In genomic region chr3:121428230-121428629, GRCm38 (mm10) we compare ENCODE assay signal across 9 mouse cellular contexts. TPM values are rescaled to one million over a fixed set of nuclear protein-coding genes. Genes with fewer than 3 reads are reported as not detected.
A peak's percentile ranks its signal among the peaks of the same experiment; 100 is the strongest.
DNase-seq lines count a peak whose midpoint lies in the region; ATAC-seq and TF ChIP-seq lines count a peak whose summit lies in the region.
"Had no signal": no experiment of that assay in that cellular context is flagged by ENCODE, and none has a peak within 500 bp of the region (broad histone marks: within the 10 kb centered on the region; RNA-seq: fewer than 3 reads in every experiment).

No protein-coding gene starts in this region.

- no peak for ATAC-seq in kidney, embryonic 16.5 days (ENCODE audit: low FRiP score, low TSS enrichment)
- no peak for ATAC-seq in midbrain, postnatal 0 days (ENCODE audit: low FRiP score)

- no peaks in the 10 kb centered on the region for H3K36me3 ChIP-seq in kidney, embryonic 16.5 days (ENCODE audit: insufficient read depth, low read length)
- H3K36me3 ChIP-seq in midbrain, postnatal 0 days (ENCODE audit: insufficient read depth, low read length), result no peaks in the 10 kb centered on the region

- DNase-seq in frontal cortex, postnatal 36 days (ENCODE audit: low spot score in 2 of 2), result peak; percentile 19 to 23
- no peak for DNase-seq in frontal cortex, postnatal 10 days (ENCODE audit: low spot score in 2 of 2)
- peak; percentile 79 for DNase-seq in ES-CJ7 (ENCODE audit: low read depth, low spot score)
- peak; percentile 31 to 34 for DNase-seq in heart, adult 9 months (ENCODE audit: low spot score in 2 of 2)
- no peak for DNase-seq in midbrain, postnatal 0 days (ENCODE audit: low spot score)
- DNase-seq in layer of hippocampus, postnatal 36 days, result no peak
- DNase-seq in gastrocnemius, postnatal 14 days, result no peak

- peak overlapping the region; percentile 88 for H3K4me3 ChIP-seq in kidney, embryonic 16.5 days (ENCODE audit: low read length)
- peak overlapping the region; percentile 80 for H3K4me3 ChIP-seq in midbrain, postnatal 0 days (ENCODE audit: low read depth, low read length)

- intact Hi-C loops in gastrocnemius, postnatal 14 days (cut with DNase I; ENCODE audit: low total_unique reads), result loop anchor here (5.0 kb wide), 1 partner anchor 69 kb away; no protein-coding TSS in a partner anchor

- peaks cover 33% of the 10 kb centered on the region for H3K4me1 ChIP-seq in kidney, embryonic 16.5 days (ENCODE audit: insufficient read depth, low read length)
- peaks cover 9% of the 10 kb centered on the region; the same call in 1 of the 2 replicates for H3K4me1 ChIP-seq in midbrain, postnatal 0 days (ENCODE audit: insufficient read depth, low read length)

- no peaks in the 10 kb centered on the region for H3K27me3 ChIP-seq in kidney, embryonic 16.5 days (ENCODE audit: insufficient read depth, low read length)
- H3K27me3 ChIP-seq in midbrain, postnatal 0 days (ENCODE audit: insufficient read depth, low read length), result no peaks in the 10 kb centered on the region

- 7% methylated on average over 8 of the region's 8 CpGs for WGBS in kidney, embryonic 16.5 days
- 6% methylated on average over 8 of the region's 8 CpGs for WGBS in midbrain, postnatal 0 days

- no peaks in the 10 kb centered on the region for H3K9me3 ChIP-seq in kidney, embryonic 16.5 days (ENCODE audit: low read length)
- H3K9me3 ChIP-seq in midbrain, postnatal 0 days (ENCODE audit: low read length), result no peaks in the 10 kb centered on the region

- H3K27ac ChIP-seq in kidney, embryonic 16.5 days (ENCODE audit: low read length), result peak overlapping the region; percentile 97
- H3K27ac ChIP-seq in midbrain, postnatal 0 days (ENCODE audit: low read depth, low read length), result peak overlapping the region; percentile 85
- H3K27ac ChIP-seq: macrophage had no signal

- TF ChIP-seq CTCF in midbrain, postnatal 0 days (IDR thresholded peaks at IDR 0.05), result no peak

- peak overlapping the region; percentile 97 for H3K9ac ChIP-seq in kidney, embryonic 16.5 days (replicated peaks; ENCODE audit: low read length)
- no peak overlapping the region for H3K9ac ChIP-seq in midbrain, postnatal 0 days (replicated peaks; ENCODE audit: low read length, poor library complexity, severe bottlenecking)

- peak overlapping the region; percentile 89 for H3K4me2 ChIP-seq in kidney, embryonic 16.5 days (replicated peaks; ENCODE audit: low read depth, low read length)
- H3K4me2 ChIP-seq in midbrain, postnatal 0 days (ENCODE audit: low read depth, low read length, poor library complexity, severe bottlenecking), result peak overlapping the region; percentile 94

RNA-seq across cellular contexts. Expression of gene Cnn3, which starts 1.9 kb away (rescaled TPM):
- polyA plus RNA-seq in kidney, embryonic 16.5 days (2015; fragmentation: Nextera tagmentation; extraction: Ambion mirVana), result 620 and 668 TPM in 2 replicates
- total RNA-seq in midbrain, postnatal 0 days (2014; rRNA removed), result 116 and 122 TPM in 2 replicates
- 181 and 187 TPM in 2 replicates for polyA plus RNA-seq in midbrain, postnatal 0 days (2015; fragmentation: Nextera tagmentation; extraction: Ambion mirVana)
- 100 to 1,000 TPM in 1 of 2 experiments, 10 to 100 TPM in 1; 98.4 to 111 TPM for total RNA-seq in layer of hippocampus, postnatal 36 days (2021)
- total RNA-seq in gastrocnemius, postnatal 14 days (2021), result 10 to 100 TPM; 54.0 to 64.5 TPM

Comparison
In these comparisons a context has a peak if more than half of its experiments do, and no peak if none do; other contexts are left out.
1. DNase-seq: peak in frontal cortex, postnatal 36 days (2 of 2), ES-CJ7 (single experiment) and heart, adult 9 months (2 of 2); none in frontal cortex, postnatal 10 days (0 of 2), midbrain, postnatal 0 days (single experiment), layer of hippocampus, postnatal 36 days (0 of 2) and gastrocnemius, postnatal 14 days (single experiment).